Mouse (Mus musculus) G1E (cell line): ENCODE measurements around the gene Sept12.

Experiments used
- CTCF ChIP-seq: IDR thresholded peaks from 2 replicates; pipeline ENCODE4 v1.5.1; 2012; ENCODE audit warnings: low read depth, low read length, inconsistent platforms, mixed read lengths
- GATA1 ChIP-seq: IDR thresholded peaks from 2 replicates; pipeline ENCODE4 v1.6.1; 2012; ENCODE audit warnings: borderline replicate concordance, low read length, inconsistent platforms, mixed read lengths
- GATA2 ChIP-seq: IDR thresholded peaks from 2 replicates; pipeline ENCODE4 v1.6.1; 2012; ENCODE audit warnings: low read depth, low read length, inconsistent platforms, borderline replicate concordance
- TAL1 ChIP-seq: conservative IDR thresholded peaks from 2 replicates; pipeline ENCODE4 v1.6.1; 2012; ENCODE audit warnings: low read depth, low read length, inconsistent platforms, mixed read lengths

DNA sequence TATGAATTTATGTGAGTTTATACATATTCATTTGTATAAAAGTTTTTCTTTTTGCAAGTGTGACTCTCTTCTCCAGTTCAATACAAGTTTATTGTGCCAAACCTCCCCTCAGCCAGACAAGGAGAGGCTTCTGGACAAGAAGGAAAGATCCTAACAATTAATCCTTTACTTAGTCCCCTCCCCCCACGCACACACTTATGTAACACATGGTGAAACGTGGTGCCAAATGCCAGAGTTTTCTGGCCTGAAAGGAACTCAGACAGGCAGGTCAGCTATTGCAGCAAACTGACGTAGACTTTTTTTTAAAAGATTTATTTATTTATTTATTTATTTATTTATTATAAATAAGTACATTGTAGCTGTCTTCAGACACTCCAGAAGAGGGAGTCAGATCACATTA is 3.0 kb upstream of the Sept12 start:
- TF ChIP-seq CTCF (no peak), GATA2 (no peak), TAL1 (no peak), GATA1 (no peak)
